Mouse (Mus musculus) mesoderm, embryonic 11.5 days (tissue): ENCODE data around the gene Hadhb.
A peak's percentile ranks its signal among the peaks of the same experiment; 100 is the strongest.

ENCODE experiments used
- DNase-seq: peaks from one replicate; pipeline ENCODE4 v3.0.0-alpha.2; 2012; ENCODE audit warnings: low read depth, low spot score

Hadhb gene

DNA sequence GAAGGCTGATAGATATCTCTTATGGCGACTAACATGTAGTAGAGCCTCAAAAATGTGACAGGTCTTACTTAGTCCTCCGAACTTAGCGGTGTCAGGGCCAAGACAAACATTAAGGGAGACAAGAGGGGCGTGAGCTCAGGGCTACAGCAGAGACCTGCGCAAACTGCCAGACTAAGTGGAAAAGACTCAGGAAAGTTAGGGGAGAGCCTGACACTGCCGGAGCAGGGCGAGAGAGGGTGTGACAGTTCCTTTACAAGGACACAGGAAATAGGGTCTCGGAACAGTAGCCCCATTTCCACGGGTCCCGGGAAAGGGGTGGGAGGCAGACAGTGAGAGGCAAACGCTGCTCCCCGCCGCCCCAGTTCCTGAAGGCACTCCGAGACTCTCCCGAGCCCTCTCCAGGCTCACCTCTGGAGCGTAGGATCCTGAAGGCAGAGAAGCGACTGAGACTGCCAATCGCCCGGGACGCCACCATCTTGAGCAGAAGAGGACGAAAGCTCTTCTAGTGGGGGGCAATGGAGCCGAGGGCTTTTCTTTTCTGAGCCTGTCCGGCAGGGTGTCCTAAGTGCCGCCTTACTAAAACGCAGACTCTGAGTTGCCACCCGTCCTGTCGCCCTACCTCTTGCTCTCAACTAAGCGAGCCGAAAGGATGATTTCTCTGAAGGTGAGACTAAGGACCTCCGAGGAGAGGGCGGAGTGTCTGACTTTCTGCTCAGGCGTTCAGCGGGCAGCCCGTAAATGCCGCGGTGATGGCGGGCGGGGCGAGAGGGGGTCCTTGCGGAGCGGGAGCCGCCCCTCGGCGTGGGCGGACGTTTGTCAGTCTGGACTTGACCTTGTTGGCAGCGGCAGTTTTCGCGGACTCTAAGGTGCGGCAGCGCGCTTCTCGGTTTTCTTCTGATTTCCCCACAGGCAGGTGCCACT lies at the start of gene Hadhb, which contains the start of gene Hadha:
TSS of gene Hadhb (plus strand) at position 775 of the 921 bp plus-strand sequence.
TSS of gene Hadha (minus strand) at position 689 of the 921 bp plus-strand sequence.
- DNase-seq = peak; percentile 89

DNA sequence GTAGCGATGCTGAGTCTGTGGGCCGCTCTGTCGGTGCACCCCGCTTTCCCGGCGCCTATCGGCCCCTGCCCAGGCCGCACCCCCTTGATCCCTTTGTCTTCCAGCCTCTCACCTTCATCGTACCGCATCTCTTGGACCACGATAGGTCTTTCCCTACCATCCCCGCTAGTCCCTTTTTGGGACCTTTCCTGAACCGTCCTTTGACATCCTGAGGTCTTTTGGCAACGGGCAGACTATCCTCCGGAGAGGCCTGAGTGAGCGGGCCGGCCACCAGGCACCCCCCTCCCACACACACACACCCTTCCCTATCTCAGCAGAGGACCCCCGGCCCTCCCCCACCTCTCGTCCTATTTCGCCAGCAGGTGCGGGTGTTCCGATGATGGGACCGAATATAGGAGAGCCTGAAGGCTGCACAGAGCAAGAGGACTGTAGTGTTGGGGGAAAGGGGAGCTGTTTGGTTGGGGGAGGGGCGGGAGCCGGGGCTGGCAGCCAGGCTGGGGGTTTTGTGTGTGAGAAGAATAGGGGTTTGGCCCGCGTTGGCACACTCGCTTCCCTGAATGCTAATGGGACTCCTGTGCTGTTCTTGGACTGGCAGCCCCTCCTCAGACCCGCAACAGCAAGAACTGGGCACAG lies 49.3 kb upstream of the Hadhb start, which contains the start of gene 3110082J24Rik:
TSS of gene 3110082J24Rik (minus strand) at position 419 of the 633 bp plus-strand sequence.
- no peak for DNase-seq

DNA sequence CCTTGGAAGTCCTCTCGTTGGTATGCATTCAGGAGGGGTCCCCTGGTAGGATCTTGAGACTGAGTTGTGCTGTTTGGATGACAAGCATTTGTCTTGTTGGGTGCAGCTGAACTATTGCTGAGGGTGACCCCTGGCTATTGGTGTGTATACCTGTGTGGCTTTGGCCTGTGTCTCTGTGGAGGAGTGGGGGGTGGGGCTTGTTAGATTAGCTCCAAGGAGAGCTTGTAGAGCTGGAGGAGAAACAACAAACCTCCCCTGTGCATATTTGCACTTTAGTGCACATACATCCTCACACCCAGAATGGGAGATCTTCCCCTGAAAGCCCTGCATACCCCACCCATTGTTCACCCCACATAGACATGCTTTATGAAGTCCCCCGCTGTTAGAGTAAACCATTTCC lies 48.3 kb upstream of the Hadhb start:
- no peak for DNase-seq

DNA sequence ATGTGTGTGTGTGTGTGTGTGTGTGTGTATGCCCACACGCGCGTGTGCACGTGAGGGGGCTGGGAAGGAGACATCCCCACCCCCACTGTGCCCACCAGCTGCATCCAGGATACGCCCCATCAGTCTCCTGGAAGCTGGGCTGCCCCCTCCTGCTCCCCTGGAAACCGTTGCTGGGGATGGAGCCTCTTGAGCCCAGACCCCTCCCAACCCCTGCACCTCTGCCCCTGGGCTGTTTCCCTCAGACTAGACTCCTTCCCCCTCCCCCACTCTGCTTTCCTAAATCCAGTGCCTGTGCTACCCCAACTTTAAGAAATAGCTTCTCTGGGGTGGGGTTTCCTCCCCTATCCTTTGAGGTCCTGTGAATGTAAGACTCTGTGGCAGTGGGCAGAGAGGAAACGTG lies 47.9 kb upstream of the Hadhb start:
- peak; percentile 58 for DNase-seq

DNA sequence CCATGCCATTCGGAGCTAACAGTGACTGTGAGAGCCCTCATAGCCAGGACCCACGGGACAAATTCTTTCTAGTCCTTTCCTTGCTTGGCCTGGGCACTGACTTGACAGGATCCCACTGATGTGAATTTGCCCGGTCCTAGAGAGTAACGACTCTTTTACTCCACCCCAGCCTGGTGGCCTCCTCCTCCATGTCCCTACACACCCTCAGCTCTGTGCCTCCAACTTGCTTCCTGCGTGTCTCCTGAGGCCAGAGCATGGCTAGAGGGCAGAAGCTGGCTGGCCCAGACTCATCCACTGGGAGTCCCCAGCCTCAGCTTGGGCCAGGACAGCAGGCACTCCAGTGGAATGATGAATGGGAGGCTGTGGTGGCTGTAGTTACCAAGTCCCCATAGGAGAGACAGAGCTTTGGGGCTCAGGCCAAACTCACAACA lies 47.4 kb upstream of the Hadhb start:
- peak; percentile 36 for DNase-seq

DNA sequence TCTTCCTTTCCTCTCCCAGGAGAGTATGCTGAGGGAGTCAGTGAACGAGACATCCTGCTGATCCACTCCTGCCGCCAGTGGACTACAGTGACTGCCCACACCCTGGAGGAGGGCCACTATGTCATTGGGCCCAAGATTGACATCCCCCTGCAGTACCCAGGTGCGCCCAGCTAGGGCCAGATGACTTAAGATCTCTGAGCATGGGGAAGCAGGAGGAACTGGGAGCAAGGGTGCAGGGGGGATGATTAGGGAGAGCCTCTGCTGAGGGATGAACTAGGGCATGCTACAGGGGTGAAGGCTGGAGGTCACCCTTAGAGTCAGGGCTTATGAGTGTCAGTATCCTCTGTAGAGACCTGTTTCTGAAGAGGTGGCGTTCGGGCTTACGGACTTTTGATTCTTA lies 46.8 kb upstream of the Hadhb start:
- no peak for DNase-seq

DNA sequence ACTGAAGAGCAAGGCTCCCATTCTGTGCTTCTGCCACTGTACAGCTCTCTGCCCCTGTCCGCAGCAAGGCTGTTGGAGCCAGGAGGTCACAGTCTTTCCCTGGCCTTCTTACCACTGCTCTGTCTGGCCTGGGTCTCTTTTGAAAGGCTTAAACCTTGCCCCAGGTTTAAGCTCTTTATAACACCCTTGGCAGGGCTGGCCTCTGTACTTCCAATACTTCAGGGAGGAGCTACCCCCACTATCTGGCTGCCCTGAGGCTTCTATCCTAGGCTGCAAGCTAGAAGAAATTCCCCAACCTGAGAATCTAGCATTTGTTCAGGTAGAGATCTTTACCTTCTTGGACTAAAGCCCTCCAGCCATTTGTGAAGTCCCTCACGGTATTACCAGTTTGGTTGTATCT lies 45.1 kb upstream of the Hadhb start:
- DNase-seq = no peak

DNA sequence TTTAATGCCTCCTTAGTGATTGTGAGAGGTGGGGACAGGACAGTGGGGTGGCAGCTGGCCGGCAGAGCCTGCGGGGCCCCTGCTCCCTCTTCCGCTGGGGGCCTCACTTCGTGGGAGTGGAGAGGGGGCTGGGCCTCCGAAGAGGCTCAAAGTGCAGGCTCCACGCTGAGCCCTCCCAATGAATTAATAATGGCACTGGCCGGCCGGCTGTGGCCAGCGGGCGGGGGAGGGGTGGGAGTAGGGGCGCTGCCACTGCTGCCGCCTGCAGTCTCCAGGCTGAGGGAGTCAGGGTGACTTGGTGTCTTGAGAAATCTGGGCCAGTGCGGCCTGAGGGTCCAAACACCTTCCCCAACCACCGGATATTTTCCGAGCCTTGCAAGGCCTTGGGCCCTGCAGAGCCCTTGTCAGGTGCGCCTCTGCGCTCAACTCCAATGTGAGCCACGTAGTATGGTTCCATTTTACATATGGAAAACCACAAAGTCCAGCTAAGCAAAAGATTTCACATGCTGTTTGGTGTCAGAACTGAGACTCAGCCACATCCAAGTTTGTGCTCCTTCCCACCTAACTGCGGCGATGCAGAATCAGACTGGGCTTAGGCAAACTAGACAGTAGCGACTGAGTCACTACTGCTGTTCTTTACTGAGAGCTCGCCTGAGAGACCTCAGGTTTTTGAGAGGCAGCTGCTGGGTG lies 44.5 kb upstream of the Hadhb start:
- peak; percentile 53 for DNase-seq

DNA sequence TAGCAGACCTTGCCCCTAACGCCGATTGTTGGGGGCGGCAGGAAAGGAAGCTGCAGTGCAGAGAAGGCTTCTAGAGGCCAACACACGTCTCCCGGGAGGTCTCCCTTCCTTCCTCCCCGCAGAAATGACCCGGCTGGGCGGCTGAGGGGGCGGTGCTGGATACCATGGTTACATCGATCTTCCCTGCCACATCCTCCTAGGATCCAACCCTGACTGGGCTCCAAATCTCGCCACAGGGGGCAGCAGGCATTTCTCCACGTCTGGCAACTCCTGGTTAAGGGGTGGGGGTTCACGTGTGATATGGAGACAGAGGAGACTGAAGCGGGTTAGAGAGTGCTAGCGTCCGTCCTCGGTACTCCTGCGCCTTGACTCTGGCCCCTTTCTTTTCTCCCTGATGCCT lies 43.9 kb upstream of the Hadhb start:
- DNase-seq = peak; percentile 88

DNA sequence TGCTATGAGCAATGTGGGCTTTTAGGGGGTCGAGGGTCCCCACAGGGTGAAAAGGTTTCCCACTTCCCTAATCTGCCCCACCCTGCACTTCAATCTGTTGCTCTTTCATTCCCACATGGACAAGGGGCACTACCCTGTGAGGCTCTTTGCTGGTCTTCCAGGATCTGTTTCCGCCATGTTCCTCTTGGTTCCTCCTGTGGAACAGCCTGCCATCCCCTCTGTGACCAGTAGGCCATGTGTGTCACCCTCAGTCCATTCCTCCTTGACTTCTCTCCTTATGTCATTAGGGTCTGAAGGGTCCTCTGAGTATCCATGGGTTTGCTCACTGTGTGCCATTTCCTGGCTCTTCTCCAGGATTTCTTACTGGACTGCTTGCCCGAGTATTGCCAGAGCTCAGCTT lies 43.3 kb upstream of the Hadhb start:
- no peak for DNase-seq

DNA sequence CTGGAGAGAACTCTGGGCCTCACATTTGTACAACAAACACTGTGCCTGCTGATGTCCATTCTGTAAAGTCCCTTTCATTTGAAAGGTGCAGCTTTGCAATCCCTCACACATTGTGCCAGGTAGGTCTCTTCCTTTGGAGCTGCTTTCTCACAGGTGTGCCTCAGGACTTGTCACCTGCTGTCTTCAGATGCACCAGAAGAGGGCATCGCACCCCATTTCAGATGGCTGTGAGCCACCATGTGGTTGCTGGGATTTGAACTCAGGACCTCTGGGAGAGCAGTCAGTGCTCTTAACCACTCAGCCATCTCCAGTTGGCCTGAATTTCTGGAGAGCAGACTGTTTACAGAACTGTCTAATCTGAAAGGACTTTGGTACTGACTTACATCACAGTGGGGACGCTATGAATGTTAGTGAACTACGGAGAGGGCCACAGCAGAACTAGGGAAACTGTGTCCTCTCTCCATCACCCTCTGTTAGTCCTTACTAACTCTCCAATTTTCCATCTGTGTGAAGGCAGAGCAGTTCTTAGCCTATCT lies 42.4 kb upstream of the Hadhb start:
- no peak for DNase-seq

DNA sequence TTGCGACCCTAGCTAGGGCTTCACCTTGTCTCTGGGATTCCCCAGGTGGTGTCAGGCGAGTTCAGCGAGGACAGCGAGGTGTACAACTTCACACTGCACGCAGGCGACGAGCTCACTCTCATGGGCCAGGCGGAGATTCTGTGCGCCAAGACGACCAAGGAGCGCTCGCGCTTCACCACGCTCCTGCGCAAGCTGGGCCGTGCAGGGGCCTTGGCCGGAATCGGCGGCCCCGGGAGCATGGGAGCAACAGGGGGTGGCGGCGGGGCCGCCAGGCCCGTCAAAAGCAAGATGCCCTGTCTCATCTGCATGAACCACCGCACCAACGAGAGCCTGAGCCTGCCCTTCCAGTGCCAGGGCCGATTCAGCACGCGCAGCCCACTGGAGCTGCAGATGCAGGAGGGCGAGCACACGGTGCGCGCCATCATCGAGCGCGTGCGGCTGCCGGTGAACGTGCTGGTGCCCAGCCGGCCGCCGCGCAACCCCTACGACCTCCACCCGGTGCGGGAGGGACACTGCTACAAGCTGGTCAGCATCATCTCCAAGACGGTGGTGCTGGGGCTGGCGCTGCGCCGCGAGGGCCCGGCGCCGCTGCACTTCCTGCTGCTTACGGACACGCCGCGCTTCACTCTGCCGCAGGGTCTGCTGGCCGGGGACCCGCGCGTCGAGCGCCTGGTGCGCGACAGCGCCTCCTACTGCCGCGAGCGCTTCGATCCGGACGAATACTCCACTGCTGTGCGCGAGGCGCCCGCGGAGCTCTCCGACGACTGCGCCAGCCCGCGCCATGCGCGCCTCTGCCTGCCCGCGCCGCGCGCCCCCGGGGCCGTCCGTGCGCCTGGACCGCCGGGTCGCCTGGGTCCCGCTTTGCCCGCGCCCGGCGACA lies 40.9 kb upstream of the Hadhb start:
- DNase-seq = peak; percentile 92

DNA sequence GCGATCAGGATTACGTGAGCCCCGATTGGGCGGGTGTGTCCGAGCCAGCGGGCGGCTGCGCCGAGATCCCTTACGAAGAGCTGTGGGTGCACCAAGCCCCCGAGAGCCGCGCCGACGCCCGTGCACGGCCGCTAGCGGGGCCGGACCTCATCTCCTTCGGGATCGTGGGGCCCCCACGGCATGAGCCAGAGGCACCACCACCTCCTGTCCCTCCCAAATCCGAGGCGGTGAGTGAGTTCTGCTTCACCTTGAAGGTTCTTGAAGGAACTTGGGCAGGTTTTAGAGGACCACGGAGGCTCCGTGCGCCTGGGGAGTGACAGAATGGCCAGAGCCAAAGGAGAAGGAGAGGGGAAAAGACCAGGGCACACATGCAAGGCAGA lies 40.3 kb upstream of the Hadhb start:
- no peak for DNase-seq

DNA sequence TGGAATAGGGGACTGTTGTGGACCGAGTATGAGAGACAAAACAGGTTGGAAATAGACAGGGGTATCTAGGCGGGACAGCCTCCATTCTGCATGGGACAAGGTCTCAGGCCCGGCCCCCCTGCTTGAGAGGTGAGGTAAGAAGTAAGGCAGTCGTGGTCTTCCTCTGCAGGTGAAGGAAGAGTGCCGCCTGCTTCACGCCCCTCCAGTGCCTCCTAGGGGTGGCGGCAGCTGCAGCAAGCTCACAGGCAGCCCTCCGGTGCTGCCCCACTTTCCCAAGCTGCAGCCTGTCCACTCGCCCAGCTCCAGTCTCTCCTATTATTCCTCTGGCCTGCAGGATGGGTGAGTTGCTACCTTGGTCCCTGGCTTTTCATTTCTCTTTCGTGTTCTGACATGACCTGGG lies 39.3 kb upstream of the Hadhb start:
- no peak for DNase-seq

DNA sequence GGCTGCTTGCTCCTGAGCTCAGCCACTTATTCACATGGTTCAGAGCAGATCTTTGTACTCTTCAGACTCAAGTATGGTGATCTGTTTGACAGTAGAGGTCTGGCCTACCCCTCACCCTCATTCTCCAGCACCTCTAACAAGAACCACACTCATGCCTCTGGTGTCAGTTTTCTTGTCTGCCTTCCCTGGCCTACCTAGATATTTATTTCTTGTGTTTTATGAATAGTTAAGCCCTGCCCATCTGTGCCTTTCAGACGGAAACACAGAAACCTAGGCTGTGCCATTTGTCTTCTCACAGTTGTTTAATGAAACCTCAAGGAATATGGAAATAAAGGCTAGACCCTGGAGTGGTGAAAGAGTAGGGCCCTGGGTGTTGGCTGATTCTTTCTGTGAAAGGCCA lies 37.0 kb upstream of the Hadhb start:
- no peak for DNase-seq

DNA sequence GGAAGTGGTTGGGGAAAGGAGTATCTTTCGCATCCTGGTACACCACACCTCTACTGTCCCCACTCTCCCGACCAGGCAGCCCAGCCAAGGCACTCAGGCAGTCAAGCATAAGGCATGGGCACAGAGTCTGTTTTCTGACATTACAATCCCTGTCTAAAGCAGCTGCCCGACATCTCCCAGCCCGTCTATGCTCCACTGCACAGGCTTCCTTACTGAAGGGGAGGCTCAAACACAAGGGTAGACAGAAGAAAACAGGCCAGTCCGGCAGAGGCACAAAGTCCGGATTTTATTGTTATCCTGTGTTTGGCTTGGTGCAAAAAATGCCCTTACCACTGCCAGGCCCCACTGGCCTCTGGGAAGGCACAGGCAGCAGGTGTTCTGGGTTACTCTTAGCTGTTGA lies 35.9 kb upstream of the Hadhb start:
- DNase-seq = no peak

DNA sequence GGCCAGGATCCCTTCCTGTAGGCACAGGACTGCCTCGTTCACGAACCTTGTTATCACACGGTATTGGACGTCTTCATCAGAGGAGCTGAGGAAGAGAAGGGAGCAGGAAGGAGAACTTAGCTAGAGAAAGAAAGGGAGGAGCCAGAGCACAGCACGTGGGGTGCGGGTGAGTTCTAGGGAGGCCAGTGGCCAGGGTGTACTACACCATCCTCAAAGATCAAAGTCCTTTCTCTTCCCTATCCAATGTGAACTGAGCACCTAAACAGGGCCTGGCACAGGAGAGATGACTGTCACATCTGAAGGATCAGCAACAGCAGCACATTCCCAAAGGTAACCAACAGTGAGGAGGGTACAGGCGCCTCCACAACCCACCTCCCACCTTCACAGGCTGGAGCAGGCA lies 34.9 kb upstream of the Hadhb start:
- no peak for DNase-seq

DNA sequence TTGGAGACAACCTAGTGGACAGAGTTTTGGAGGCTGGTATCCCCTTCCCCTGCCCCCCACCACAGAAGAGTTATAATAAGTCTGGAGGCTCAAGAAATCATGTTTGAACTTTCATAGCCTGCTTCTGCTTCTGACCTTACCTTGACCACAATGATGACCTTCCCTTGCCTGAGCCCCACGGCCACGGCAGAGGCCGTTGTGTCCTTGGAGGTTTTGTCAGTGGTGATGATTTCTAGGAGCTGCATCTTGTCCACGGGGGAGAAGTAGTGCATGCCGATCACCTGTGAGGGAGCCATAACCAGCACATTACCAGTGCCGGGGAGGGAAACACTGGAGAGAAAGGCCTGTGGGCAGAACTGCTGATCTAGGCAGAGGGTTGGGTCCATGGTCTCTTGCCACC lies 32.6 kb upstream of the Hadhb start:
- DNase-seq = no peak

DNA sequence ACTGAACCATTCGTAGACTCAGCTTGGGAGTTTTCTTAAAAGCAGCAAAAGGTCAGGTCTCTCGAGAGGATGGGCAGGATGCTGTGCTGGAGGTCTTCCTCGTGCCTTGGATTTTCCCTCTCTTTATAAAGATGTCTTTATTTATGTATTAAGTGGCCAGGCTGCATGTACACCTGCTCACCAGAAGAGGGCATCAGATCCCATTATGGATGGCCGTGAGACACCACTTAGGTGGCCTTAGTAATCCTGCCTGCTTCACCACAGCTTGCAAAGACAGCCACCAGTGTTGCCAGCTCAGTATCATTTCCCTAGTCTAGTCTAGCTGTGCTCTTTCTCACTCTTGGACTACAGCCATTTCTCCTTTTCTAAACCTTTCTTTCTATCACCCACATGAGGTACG lies 29.5 kb upstream of the Hadhb start:
- peak; percentile 71 for DNase-seq

DNA sequence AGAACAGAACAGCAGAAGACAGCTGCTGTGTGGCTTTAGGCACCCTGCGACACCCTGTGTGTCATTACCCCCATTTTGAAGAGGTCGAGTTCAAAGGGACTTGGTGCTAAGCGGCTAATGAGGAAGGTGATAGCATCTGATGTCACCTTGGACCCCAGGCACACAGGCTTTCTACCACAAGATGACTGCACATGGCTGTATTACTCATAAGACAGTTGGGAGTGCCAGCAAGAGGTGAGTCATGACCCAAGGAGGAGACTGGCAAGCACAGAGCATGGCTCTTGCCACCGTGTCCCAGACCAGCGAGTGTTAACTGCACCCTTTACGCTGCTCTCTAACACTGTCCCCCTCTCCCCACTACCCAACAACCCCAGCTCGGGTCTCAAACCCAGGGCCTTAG lies 28.3 kb upstream of the Hadhb start:
- no peak for DNase-seq
